Mouse (Mus musculus) gastrocnemius, postnatal 36 days (tissue): ENCODE measurements at regions not wholly inside any gene's neighbourhood (a gene's known extent, or its start where the extent isn't known, plus 50 kb on each side); places are given as distances from the start of the nearest gene placed in this dataset.
A peak's percentile ranks its signal among the peaks of the same experiment; 100 is the strongest.

ENCODE experiments used
- DNase-seq, 2 experiments: peaks; one replicate each; pipeline ENCODE4 v3.0.0; 2022
- intact Hi-C: fragments of 180-260 bp; cut with DNase I; formaldehyde crosslinking; loops from one replicate; pipeline ENCODE4 v1.15.1; 2025

DNA sequence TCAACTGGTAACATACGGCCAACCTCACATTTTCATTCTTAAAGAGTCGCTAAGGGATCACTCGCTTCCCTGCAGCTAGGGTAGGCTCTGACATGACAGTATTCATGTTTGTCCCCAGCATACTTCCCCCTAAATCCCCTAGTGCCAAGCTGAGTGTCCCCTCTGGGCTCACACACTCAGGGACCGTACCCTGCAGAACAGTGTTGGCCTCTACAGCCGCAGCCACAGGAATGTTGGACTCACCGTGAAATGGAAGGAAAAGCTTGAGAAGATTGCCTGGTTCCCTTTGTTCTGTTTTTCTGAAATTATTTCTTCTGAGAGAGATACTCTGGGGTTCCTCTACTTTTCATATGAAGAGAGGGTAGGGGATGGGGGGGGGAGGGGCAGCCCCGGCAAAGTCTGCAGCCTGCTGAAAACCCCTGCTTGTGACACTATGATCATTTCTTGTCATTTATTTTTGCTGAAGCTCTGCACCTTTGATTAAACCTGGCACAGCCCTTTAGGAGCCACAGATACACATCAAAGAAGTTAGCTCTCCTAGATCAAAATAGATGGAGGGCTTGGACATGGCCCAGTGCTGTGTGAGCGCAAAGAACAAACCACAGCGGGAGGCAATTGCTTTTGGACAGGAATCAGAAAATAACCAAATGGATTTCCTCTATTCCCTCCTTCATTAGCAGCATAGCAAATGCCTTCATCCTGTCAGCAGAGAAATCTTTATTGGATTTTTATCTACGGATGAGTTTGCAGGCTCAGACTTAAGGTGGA lies 312.7 kb upstream of the Id4 start:
- intact Hi-C loops = no loop called here
- no peak for DNase-seq

DNA sequence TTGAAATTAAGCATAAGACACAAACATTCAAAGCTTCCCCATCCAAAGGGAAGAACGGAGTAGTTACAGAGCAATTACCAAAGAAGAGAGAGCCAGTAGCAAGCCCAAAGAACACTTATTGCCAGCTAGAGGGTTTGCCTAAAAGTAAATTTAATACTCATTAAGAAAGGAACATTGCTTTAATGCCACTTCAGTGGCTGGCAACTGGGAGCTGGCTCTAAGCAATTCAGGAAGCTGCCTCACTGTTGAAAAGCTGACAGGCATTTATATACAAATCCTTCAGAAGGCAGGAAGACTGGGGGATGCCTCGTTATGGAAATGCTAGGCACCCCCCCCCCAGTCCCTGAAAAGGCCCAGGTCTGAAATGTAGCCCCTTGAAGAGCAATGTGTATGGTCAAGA lies 310.6 kb upstream of the Id4 start:
- intact Hi-C loops = no loop called here
- no peak for DNase-seq

DNA sequence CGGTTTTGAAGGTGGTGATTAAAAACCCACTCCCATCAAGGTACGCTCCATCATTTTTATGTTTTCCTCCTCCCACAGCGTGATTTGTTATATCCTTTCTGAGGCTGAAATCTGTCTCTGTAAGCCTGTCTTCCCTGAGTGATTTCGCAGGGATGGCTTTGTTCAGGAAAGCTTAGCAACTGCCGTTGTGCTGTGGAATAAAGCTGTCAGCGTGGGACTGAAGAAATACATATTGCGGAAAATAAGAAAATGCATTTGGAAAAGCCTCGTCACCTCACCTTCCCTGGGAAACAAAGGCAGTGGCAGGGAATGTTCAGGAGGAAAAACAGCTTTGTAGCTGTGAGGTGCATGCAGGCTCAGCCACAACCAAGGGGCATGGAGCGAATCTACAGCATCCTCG lies 310.0 kb upstream of the Id4 start:
- intact Hi-C loops = no loop called here

DNA sequence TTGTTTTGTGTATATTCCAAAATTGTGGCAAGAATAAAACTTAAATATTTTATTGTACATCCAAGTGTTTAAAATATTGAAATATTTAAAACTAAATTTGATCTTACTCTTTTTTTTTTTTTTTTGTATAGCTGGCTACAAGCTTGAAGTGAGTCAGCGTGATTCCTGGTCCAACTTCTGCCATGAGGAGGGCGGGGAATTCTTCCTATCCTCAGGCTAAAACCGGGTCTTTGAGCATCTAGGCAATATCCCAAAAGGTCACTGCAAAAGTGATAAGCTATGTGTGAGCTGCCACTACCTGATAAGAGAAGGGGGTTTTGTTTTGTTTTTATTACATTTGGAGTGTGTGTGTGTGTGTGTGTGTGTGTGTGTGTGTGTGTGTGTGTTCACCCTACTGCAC lies 308.1 kb upstream of the Id4 start:
- intact Hi-C loops = no loop called here

More for the DNA sequence above, 310.0 kb upstream of the Id4 start:
- no peak for DNase-seq

DNA sequence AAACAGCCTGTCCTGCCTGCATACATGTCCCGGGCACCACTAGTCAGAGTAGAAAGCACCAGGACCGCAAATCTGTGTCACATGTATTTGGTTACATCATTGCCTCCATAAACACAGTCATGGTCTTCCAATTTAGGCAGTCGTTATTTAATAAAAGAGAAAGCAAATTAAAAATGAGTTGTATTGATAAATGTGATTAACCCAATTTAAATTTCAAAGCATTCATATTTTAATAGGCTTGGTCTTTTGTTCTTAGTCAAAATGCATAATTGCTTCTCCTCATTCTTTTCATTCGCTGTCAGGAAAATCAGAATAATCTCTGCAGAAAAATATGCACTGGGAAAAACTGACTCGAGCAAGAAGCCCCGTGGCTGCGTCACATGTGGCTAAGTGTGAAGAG lies 307.3 kb upstream of the Id4 start:
- no peak for DNase-seq
- intact Hi-C loops = no loop called here

More for the DNA sequence above, 308.1 kb upstream of the Id4 start:
- DNase-seq = no peak

DNA sequence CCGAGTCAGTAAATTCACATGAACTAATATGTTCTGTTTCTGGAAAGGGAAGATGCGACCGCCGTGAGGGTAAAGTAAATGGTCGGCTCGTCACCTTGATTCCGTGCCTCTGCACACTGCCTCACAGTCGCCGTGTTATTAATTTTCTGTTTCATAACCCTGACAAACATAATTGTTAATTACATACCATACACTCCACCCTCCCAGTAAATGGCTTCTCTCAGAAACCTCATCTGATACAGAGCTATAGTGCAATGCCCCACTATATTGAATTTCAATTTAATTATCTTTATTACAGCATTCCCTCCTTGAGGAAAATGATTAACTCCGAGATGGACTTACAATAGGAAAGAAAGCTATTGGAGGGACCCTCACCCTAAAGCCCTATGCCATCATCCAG lies 305.5 kb upstream of the Id4 start:
- intact Hi-C loops = no loop called here

DNA sequence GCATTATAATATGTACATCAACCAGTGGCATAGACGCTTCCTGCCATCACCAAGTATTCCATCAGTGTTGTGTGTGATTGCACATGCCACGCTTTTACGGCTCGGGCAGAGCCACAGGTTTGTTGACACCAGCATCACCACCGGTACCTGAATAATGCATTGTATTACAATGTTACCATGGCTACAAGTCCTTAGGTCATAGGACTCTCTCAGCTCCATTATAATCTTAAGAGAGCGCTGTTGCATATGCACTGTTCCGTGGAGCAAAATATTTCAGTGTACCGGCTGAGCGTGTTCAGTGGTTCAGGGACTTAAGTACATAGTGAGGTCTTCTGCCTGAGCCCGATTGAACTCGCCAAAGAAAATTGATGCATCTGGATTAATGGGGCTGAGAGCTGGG lies 303.4 kb upstream of the Id4 start:
- intact Hi-C loops = no loop called here
- no peak for DNase-seq

More for the DNA sequence above, 305.5 kb upstream of the Id4 start:
- DNase-seq = no peak

DNA sequence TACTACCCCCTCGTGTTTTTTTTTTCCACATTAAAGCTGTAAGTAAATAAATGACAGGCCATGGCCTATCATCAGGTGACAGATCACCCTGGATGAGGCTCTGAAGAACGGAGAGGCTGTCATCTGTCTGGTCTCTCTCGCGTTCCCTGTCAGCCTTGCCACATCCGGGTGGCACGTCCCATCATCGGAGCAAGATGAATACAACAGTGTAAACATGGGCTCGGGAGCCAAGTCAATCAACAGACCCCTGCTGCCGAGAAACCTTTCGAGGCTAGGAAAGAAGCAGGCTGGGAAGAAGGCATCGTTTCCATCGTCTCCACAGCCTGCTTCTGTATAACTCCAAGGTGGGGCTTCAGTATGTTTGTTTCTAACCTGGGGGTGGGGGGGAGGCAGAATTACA lies 286.8 kb upstream of the Id4 start:
- DNase-seq = no peak
- intact Hi-C loops = no loop called here

DNA sequence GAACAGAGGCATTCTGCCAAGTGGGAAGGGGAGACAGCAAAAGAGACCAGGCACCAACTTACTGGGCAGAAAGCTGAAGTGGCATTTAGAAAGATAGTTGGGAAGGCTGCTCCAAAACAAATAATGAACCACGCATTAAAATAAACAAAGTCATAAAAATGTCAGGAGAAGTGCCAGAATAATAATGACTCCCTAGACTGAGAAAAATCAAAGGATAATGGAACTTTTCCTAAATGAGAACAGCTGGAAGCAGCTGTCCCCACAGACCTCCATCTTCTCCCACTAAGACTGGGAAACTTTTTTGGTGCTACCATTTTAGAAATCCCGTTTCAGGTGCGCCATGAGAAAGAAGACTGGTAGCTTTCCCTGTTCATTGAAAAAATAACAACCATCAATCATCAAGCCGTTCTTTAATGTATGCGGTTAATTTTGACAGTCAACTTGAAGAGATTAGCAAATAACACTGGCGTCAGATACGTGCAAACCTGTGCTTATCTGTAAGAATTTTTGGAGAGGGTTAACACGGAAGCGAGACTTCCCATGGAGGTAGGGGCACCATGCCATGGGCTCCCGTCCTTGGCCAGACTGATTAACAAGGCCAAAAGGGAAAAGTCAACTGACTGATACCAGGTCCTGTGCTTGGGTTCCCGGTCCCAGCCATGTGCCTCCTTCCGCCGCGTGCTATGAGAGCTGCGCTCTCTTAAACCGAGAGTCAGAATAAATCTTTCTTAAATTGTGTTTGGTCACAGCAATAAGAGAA lies 286.1 kb upstream of the Id4 start:
- intact Hi-C loops = no loop called here
- no peak for DNase-seq

DNA sequence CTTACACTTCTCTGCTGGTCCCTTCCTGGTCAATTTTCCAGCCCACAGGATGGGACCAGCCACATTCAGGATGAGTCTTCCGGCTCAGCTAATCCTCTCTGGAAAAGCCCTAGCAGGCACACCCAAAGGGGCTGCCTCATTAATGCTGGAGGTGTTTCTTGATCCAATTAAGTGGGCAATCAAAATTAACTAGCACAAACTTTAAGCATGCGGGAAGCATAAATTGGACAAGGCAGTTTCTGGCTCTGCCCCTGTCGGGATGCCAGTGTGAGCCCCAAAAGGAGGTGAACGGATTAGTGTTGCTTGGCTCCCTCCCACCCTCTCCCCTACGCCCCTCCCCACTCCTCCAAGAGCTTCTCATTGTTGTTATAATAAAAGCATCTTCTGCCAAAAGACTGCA lies 262.5 kb upstream of the Id4 start:
- no peak for DNase-seq
- intact Hi-C loops = no loop called here

DNA sequence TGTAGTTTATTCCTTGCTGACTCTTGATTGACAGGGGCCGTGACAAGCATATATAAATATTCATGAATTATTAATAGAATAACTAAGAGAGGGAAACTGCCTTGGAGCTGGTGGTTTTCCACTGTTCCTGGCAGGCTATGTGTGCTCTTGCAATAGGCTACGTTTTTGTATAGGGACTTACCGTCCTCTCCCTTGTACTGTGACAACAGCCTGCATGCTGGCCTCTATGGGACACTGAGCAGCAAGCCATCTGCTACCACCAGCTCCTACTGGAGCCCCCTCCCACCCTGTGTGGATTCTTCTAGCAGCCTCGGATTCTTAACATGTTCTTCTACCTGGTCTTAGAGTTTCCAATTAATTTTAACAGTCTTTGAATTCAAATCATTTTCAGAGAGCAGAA lies 261.6 kb upstream of the Id4 start:
- no peak for DNase-seq

DNA sequence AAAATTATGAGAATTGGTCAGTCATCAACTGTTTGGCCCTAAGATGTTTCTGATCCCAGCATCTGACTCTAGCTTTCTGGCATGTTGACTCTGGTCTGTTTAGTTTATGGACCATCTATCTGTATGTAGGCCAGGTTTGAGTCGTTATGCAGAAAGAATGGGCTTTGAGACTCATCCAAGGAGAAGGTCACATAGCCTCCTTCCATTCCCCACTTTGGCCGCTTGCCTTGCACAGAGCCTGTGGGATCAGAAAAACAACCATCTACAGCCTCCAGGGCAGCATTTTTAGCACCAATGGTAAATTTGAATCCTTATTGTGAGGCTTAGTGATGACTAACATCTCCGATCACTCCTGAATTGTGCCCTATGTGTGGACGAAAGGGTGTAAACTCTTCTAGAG lies 257.9 kb upstream of the Id4 start:
- DNase-seq = peak in 1 of 2 experiments; percentile 15

More for the DNA sequence above, 261.6 kb upstream of the Id4 start:
- intact Hi-C loops = no loop called here

DNA sequence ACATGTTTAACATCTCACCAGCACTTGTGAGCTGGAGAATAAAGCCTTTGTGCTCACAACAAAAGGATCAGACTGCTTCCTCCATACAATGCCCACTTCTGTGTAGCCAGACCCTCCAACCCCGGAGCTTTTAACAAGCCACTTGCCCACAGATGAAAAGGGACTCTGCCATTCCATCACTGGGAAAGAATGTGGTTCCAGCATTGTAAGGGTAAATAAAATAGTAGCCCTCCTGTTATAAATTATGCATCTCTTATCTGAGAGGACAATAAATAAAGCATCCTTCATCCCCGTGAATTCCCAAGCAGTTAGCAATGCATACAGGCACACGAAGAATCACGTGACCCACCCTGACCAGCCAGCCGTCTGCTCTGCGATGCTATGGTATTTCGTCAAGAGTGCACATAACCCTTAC lies 247.7 kb upstream of the Id4 start:
- intact Hi-C loops = no loop called here
- DNase-seq = no peak

More for the DNA sequence above, 257.9 kb upstream of the Id4 start:
- intact Hi-C loops = no loop called here

DNA sequence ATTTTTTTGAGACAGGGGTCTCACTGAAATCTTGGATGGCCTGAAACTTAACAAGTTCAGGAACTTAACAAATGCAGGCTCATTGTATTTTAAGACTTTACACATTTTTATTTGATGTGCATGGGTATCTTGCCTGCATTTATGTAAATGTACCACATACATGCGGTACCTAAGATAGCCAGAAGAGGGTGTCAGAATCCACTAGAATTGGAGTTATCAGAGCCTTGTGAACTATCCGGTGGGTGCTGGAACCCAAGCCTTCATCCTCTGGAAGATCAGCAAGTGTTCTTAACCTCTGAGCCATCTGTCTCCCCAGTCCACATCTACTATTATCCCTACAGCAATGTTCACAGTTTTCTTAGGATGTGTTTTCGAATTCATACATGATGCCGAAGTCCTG lies 245.7 kb upstream of the Id4 start:
- no peak for DNase-seq
- intact Hi-C loops = no loop called here

DNA sequence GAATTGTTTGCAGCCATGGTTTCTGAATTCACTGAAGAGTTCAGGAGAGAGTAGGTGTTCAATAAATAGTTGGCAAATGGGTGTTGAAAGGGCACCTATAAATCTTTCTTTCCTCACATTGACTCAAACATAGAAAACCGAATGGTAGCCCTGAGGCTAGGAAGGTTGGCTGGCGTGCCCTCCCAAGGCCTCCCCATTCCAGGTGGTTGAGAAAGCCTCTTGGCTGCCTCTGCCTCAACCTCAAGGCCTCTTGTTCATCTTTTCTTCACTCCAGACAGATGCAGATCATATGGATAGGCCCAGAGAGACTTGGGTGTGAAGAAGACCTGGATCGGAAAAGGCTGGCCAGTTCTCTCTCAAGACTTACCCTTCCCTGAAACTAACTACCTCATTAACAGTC lies 245.0 kb upstream of the Id4 start:
- intact Hi-C loops = no loop called here

DNA sequence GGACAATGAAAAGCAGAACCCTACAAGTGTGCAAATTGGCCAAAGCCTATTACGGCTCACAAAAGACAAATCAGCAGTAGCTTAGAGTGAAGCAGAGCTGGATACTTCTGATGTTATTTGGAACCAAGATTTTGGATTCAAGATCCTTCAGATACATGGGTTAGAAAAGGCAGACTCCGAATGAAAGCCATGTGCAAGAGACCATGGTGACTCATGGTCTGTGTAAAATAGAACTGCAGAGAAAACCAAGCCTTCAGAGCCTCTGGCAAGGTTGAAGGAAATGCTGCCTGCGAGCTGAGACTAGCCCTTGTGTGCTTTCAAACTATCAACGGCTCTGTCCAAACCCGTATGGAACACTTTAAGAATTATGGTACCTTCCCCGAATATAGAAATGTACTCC lies 244.4 kb upstream of the Id4 start:
- intact Hi-C loops = no loop called here
- no peak for DNase-seq

More for the DNA sequence above, 245.0 kb upstream of the Id4 start:
- no peak for DNase-seq

DNA sequence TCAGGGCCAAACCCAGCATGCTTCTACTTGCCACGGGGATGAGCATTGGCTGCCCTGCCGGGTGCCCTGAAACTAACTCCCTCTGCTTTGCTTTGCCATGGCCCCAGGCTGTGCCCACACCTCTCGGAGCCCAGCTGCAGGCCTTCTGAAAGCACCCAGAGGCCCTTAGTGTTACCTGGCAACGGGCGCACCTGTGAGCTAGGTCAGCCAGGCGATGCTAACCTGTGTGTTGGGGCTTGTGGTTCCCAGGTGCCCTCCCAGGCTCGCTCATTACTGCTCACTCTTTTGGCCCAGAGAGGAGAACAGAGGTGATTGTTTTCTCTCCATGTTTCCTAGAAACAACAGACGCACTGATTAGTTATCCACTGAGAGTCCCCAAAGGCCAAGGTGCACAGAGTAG lies 243.4 kb upstream of the Id4 start:
- intact Hi-C loops = no loop called here
- DNase-seq = no peak

DNA sequence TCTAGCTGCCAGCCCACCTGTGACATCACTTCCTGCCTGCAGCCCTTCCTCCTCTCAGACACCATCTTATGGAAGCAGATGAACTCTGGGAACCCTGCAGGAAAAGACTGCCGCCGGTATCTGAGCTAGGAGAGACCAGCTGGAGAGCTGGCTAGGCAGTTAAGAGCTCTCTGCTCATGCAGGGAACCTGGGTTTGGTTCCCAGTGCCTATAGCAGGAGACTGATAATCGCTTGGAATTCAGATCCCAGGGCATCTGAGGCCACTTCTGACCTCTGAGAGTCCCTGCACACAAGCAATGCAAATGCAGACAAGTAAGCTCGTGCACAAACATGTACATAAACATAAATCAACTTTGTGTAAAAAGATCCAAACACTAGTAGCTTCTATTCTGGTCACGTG lies 242.4 kb upstream of the Id4 start:
- intact Hi-C loops = no loop called here
- DNase-seq = no peak

DNA sequence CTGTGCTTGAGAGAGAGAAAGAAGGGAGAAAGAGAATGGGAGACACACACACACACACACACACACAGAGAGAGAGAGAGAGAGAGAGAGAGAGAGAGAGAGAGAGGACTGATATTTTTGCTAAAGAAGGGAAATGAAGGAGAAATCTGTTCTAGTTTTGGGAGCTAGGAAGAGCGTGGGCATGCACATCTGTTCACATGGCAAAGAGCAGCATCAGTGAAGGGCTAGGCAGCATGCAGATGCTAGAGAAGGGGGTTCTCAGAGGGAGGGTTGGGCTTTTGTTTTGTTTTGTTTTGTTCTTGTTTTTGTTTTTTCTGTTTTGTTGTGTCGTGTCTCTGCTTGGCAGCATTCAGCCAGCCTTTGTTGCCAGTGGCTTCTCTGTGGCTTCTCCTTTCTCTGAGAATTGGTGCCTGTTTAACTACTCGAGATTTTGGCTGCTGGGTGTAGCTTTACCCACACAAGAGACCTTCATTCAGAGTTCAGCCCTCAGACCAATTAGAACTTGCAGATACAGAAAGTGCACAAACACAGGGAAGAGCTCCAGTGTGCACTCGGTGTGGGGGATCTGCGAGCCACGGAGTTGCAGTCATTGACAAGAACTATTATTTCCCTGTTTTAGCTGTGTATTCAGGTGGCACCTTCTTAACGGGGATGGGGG lies 237.9 kb upstream of the Id4 start:
- intact Hi-C loops = no loop called here
- no peak for DNase-seq

DNA sequence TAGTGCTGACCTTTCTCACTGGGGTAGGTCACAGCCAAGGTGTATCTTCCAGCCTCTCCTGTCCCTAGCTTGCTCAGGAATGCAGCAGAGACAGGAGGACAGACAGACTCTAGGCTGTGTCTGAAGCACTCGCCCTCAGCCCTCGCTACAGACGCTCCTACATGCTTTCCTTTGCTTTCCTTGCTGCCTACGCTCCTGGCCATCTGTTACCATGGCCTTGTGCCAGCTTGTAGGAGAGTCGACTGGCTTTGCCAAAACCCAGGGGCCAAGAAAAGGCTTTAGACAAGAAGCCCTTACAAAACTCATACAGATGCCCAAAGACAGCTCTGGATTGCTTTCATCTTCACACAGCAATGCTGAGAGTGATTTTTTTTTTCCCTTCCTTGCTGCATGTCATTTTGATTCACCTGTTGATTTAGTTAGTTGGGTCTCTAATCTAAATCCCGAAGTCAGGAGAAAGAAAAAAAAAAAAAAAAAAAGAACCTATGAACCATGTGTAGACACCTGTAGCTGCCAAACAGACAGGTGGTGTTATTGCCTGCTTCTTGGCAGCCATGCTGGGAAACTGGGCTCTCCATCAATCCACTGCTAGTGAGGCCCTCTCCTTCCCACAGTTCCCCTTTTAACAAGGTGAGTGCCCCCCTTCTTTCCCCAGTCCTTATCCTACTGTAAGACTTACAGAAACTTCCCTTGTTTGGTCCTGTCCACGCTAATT lies 233.1 kb upstream of the Id4 start:
- intact Hi-C loops = no loop called here
- peak; percentile 20 to 42 for DNase-seq

DNA sequence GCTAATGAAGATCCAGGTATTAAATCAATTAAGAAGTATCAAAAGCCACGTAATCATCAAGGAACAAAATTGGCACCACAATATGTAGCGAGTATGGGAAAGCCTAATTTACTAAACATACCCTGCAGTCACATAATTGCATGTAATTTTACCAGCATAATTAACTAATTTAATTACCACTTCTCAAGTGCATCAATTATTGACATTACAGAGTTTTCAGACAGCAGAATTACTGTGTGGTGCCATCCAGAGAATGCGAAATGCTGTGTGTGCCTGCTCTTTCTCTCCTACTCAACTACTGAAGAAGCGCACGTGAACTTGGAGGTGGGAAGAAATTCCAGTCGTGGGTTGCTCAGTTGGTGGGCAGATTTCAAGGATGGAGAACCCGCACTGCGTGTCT lies 229.5 kb upstream of the Id4 start:
- intact Hi-C loops = no loop called here
- no peak for DNase-seq
